Mouse (Mus musculus) brain, embryonic 14.5 days (tissue): ENCODE measurements around the gene Serpina3n.

Source experiments
- CTCF ChIP-seq: fragments of 200-500 bp; IDR thresholded peaks from 2 replicates; pipeline ENCODE4 v1.5.1; 2012; ENCODE audit warnings: inconsistent platforms, mild to moderate bottlenecking, moderate library complexity, borderline replicate concordance; ENCODE audit not compliant: insufficient read depth, insufficient read length; ENCODE audit errors: extremely low read depth
- POLR2A ChIP-seq: fragments of 200-500 bp; IDR thresholded peaks from 2 replicates; pipeline ENCODE4 v1.6.1; 2012; ENCODE audit warnings: mild to moderate bottlenecking, inconsistent platforms, borderline replicate concordance; ENCODE audit not compliant: poor library complexity, insufficient read depth, insufficient read length, severe bottlenecking; ENCODE audit errors: extremely low read depth

DNA sequence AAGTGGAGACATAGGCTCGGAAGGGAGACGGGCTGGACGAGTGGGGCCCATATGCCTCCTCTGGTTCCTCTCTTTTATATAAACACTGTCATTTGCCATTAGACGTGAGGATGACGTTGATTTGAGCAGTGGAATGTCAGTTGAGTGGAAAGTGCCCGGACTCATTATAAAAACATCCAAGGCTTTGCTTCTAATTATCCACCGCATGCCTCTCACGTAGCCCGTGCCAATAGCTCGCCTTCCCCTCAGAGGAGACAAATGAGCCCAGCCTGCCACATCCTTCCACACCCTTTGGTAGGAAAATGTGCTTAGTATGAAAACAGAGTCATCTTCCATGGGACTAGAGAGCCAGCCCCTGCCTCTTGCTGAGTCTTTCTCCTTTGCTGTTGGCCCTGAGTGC lies 24.8 kb downstream of the Serpina3n start:
- TF ChIP-seq POLR2A: no peak
- TF ChIP-seq CTCF: no peak
